Mouse (Mus musculus) forebrain, embryonic 10.5 days (tissue): Measurements from ENCODE around the gene Epb41l2. TPM values are rescaled to one million over a fixed set of nuclear protein-coding genes. Genes with fewer than 3 reads are reported as not detected.

Source experiments
- DNase-seq: peaks from one replicate; pipeline ENCODE4 v3.0.0-alpha.2; 2017; ENCODE audit warnings: low spot score; ENCODE audit errors: extremely low spot score
- H3K27ac ChIP-seq: fragments of 300-500 bp; sonication (generic); 2 replicates; pipeline ENCODE4 v1.5.1; 2016; ENCODE audit warnings: mild to moderate bottlenecking
- H3K27me3 ChIP-seq: fragments of 300-500 bp; sonication (generic); 2 replicates; pipeline ENCODE4 v1.6.1; 2016; ENCODE audit warnings: mild to moderate bottlenecking; ENCODE audit not compliant: poor library complexity, severe bottlenecking
- H3K36me3 ChIP-seq: fragments of 300-500 bp; sonication (generic); replicated peaks from 2 replicates; pipeline ENCODE4 v1.6.1; 2016; ENCODE audit warnings: mild to moderate bottlenecking, moderate library complexity
- H3K4me1 ChIP-seq: fragments of 300-500 bp; sonication (generic); 2 replicates; pipeline ENCODE4 v1.6.1; 2016
- H3K4me3 ChIP-seq: fragments of 300-500 bp; sonication (generic); 2 replicates; pipeline ENCODE4 v1.5.1; 2016; ENCODE audit warnings: mild to moderate bottlenecking, moderate library complexity
- H3K9me3 ChIP-seq: fragments of 300-500 bp; sonication (generic); 2 replicates; pipeline ENCODE4 v1.6.1; 2016; ENCODE audit warnings: mild to moderate bottlenecking, moderate library complexity
- WGBS: fragments of 180-500 bp; shearing (Covaris S2); methylation state at CpG from one replicate; pipeline ENCODE4 v1.1.7; 2016; 5-methylcytosine and 5-hydroxymethylcytosine counted together
- polyA plus RNA-seq: library from polyadenylated mRNA; unstranded; fragments of >200 nt; fragmentation: Nextera tagmentation; extraction: Ambion mirVana; gene quantifications from 2 replicates; pipeline ENCODE4 v1.2.1, GENCODE M21; 2016

Epb41l2 gene
- polyA plus RNA-seq, 1 experiment from 2014 or later = 42.7 TPM

DNA sequence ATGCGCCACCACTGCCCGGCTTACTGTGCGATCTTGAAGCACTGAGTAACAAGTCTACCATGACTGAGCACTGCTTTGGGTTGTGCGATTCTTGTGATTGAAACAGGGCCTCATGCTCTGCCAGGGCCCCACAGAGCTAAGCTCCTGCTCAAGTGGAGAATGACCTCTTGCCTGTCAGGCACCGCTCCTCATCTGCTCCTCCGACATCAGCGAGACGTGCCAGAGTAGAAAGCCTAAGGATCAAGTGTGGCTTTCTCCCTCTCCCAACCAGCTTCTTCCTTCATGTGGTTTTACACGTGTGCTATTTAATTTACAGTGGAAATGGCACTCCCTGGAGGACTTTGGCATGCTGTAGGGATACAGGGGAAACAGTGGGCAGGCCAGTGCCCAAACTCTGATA is 10.1 kb downstream of the Epb41l2 start:
- DNase-seq = no peak
- WGBS = 90% methylated on average over 9 of the region's 9 CpGs
- Histone ChIP-seq H3K36me3 (no peaks in the 10 kb centered on the region), H3K4me3 (no peak overlapping the region), H3K4me1 (peaks cover 53% of the 10 kb centered on the region), H3K27ac (no peak overlapping the region), H3K27me3 (no peaks in the 10 kb centered on the region), H3K9me3 (no peaks in the 10 kb centered on the region)

GRCm38 (mm10) chr10:25371336-25371735 is 11.7 kb downstream of the Epb41l2 start:
- peak overlapping the region; percentile 40; the same call in 1 of the 2 replicates for H3K27ac ChIP-seq

GRCm38 (mm10) chr10:25371915-25372371 is 12.3 kb downstream of the Epb41l2 start:
- DNase-seq = no peak
- peaks cover 51% of the 10 kb centered on the region for H3K4me1 ChIP-seq
- H3K36me3 ChIP-seq = no peaks in the 10 kb centered on the region
- no peaks in the 10 kb centered on the region for H3K27me3 ChIP-seq
- WGBS = 38% methylated on average over 3 of the region's 3 CpGs
- H3K27ac ChIP-seq = peak overlapping the region; percentile 37; the same call in 1 of the 2 replicates
- H3K4me3 ChIP-seq = no peak overlapping the region
- H3K9me3 ChIP-seq = no peaks in the 10 kb centered on the region

More at GRCm38 (mm10) chr10:25371336-25371735, 11.7 kb downstream of the Epb41l2 start:
- peaks cover 56% of the 10 kb centered on the region for H3K4me1 ChIP-seq
- H3K4me3 ChIP-seq = no peak overlapping the region
- DNase-seq = no peak
- H3K9me3 ChIP-seq = no peaks in the 10 kb centered on the region
- no peaks in the 10 kb centered on the region for H3K27me3 ChIP-seq
- 62% methylated on average over 2 of the region's 2 CpGs for WGBS
- H3K36me3 ChIP-seq = no peaks in the 10 kb centered on the region

GRCm38 (mm10) chr10:25372510-25373148 is 13.0 kb downstream of the Epb41l2 start:
- 55% methylated on average over 10 of the region's 10 CpGs for WGBS
- no peak for DNase-seq
- Histone ChIP-seq H3K27ac (peak overlapping the region; percentile 35; the same call in 1 of the 2 replicates), H3K4me1 (peaks cover 48% of the 10 kb centered on the region), H3K27me3 (no peaks in the 10 kb centered on the region), H3K4me3 (no peak overlapping the region), H3K9me3 (no peaks in the 10 kb centered on the region), H3K36me3 (peaks cover 5% of the 10 kb centered on the region)

DNA sequence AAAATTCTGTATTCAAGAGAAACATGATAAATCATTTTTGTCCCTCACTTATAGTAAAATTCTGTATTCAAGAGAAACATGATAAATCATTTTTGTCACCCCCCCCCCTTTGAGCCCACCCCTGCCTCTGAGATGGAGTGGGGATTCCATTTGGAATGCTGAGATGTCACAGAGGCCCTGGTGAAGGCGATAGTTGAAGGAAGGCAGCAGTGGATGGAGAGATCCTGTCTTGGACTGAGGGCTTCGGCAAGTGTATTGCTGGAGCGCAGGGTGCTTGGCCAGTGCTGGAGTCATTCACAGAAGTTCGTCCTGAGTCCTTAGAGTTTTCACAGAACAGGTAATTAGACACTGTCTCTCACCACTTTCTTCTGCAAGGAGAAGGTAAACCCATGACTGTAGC is 15.4 kb downstream of the Epb41l2 start:
- H3K27me3 ChIP-seq = no peaks in the 10 kb centered on the region
- H3K4me3 ChIP-seq = no peak overlapping the region
- no peaks in the 10 kb centered on the region for H3K9me3 ChIP-seq
- DNase-seq = no peak
- H3K4me1 ChIP-seq = peaks cover 37% of the 10 kb centered on the region
- H3K36me3 ChIP-seq = peaks cover 16% of the 10 kb centered on the region
- H3K27ac ChIP-seq = no peak overlapping the region
- 92% methylated on average over 4 of the region's 4 CpGs for WGBS

GRCm38 (mm10) chr10:25380746-25381481 is 21.3 kb downstream of the Epb41l2 start:
- no peak overlapping the region for H3K4me3 ChIP-seq
- peaks cover 13% of the 10 kb centered on the region for H3K4me1 ChIP-seq
- WGBS = 91% methylated on average over 6 of the region's 6 CpGs
- H3K27ac ChIP-seq = no peak overlapping the region
- H3K27me3 ChIP-seq = no peaks in the 10 kb centered on the region
- H3K9me3 ChIP-seq = no peaks in the 10 kb centered on the region
- DNase-seq = no peak
- peaks cover 16% of the 10 kb centered on the region for H3K36me3 ChIP-seq

GRCm38 (mm10) chr10:25381951-25382350 is 22.4 kb downstream of the Epb41l2 start:
- Histone ChIP-seq H3K27me3 (no peaks in the 10 kb centered on the region), H3K9me3 (no peaks in the 10 kb centered on the region), H3K4me3 (no peak overlapping the region), H3K27ac (no peak overlapping the region), H3K4me1 (peaks cover 23% of the 10 kb centered on the region), H3K36me3 (peaks cover 16% of the 10 kb centered on the region)
- DNase-seq = peak; percentile 37
- WGBS = 58% methylated on average over 10 of the region's 10 CpGs

- Histone ChIP-seq H3K9me3 (no peaks in the 10 kb centered on the region), H3K27me3 (no peaks in the 10 kb centered on the region), H3K27ac (no peak overlapping the region), H3K4me1 (peaks cover 30% of the 10 kb centered on the region), H3K36me3 (peaks cover 6% of the 10 kb centered on the region), H3K4me3 (no peak overlapping the region)
- 81% methylated on average over 5 of the region's 5 CpGs for WGBS
- no peak for DNase-seq
Measured at GRCm38 (mm10) chr10:25383171-25383570, 23.6 kb downstream of the Epb41l2 start.

DNA sequence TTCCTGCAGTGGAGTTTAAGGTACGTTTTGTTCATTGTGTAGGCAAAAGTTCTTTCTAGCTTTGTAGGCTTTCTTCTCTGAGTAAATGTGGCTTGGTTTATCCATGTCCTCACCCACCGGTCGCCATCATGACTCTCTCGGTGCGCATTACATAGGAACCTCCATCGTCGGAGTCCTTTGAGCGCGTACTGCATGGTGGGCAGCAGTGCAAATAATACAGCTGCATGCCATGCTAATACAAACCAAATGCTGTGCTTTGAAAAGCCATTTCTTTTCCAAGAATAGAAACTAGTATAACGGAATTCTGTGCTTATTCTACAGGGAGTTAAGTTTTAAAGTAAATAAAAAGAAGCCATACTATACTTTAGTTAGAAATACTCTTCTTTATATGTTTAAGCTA is 24.8 kb downstream of the Epb41l2 start:
- Histone ChIP-seq H3K27ac (no peak overlapping the region), H3K36me3 (no peaks in the 10 kb centered on the region), H3K9me3 (no peaks in the 10 kb centered on the region), H3K27me3 (no peaks in the 10 kb centered on the region), H3K4me3 (no peak overlapping the region), H3K4me1 (peaks cover 30% of the 10 kb centered on the region)
- DNase-seq = no peak
- WGBS = 76% methylated on average over 10 of the region's 10 CpGs

GRCm38 (mm10) chr10:25385811-25386580 is 26.4 kb downstream of the Epb41l2 start:
- Histone ChIP-seq H3K4me3 (no peak overlapping the region), H3K36me3 (no peaks in the 10 kb centered on the region), H3K4me1 (peaks cover 30% of the 10 kb centered on the region), H3K9me3 (no peaks in the 10 kb centered on the region), H3K27me3 (no peaks in the 10 kb centered on the region), H3K27ac (peak overlapping the region; percentile 35; the same call in 1 of the 2 replicates)
- DNase-seq = no peak
- WGBS = 53% methylated on average over 13 of the region's 13 CpGs

DNA sequence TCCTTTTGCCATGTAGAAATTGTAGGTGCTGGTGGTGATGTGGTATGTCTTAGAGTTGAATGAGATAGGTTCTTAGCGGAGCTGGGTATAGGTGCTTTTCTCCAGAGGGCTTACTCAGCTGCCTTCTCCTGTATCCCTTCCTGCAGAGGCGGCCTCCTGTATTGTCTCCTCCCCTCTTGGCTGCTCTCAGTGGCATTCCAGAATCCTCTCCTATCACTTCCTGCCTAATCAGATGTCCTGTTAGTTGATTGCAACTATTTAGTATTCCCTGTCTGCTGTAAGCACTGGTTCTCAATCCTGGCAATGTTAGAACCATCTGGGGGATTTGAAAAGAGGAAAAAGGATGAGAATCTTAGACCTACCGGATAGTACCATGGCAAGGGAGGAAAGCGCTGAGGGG is 27.3 kb downstream of the Epb41l2 start:
- Histone ChIP-seq H3K36me3 (no peaks in the 10 kb centered on the region), H3K27me3 (no peaks in the 10 kb centered on the region), H3K27ac (0 out of 2 replicates have a peak overlapping the region, but pooled peaks have one; percentile 37), H3K4me3 (no peak overlapping the region), H3K9me3 (no peaks in the 10 kb centered on the region), H3K4me1 (peaks cover 30% of the 10 kb centered on the region)
- 83% methylated on average over 4 of the region's 4 CpGs for WGBS
- no peak for DNase-seq

DNA sequence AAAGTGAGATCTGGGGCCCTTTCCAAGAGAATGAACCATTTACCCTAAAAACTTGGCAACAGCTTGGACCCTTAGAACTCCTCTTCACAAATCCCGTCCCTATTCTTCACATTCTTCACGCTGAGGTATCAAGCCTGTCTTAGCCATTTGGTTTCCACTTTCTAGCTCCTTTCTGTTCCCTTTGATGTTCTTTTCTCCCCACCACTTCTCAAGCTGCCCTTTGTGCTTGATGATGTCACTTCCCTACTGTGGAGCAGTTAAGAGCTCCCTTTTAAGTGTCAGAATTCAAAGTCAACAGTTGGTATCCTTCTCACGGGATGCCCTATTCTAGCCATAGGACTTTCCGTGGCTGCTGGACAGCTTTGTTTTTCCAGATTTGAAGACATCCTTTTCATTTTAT is 27.7 kb downstream of the Epb41l2 start:
- no peak overlapping the region for H3K4me3 ChIP-seq
- no peaks in the 10 kb centered on the region for H3K9me3 ChIP-seq
- DNase-seq = no peak
- H3K36me3 ChIP-seq = no peaks in the 10 kb centered on the region
- H3K27me3 ChIP-seq = no peaks in the 10 kb centered on the region
- peaks cover 30% of the 10 kb centered on the region for H3K4me1 ChIP-seq
- H3K27ac ChIP-seq = no peak overlapping the region
- WGBS = 54% methylated on average over 4 of the region's 4 CpGs
